Mouse (Mus musculus): ENCODE data around the gene Paf1.

Paf1 gene

GRCm38 (mm10) chr7:28370977-28371513 lies 21.7 kb upstream of the Paf1 start:
- DNase-seq (ENCODE audit: low read depth, low spot score), result no peak

GRCm38 (mm10) chr7:28371514-28371989 lies 21.2 kb upstream of the Paf1 start:
- DNase-seq (ENCODE audit: low read depth, low spot score), result peak; percentile 50

- DNase-seq (ENCODE audit: low read depth, low spot score), result peak; percentile 98
Measured at GRCm38 (mm10) chr7:28372251-28373108, 20.3 kb upstream of the Paf1 start, which contains the start of gene Plekhg2. Gene Plekhg2, minus strand, starts transcription at chr7:28372599.

- peak; percentile 96 for DNase-seq (ENCODE audit: low read depth, low spot score)
Measured at GRCm38 (mm10) chr7:28373131-28373581, 19.6 kb upstream of the Paf1 start.

GRCm38 (mm10) chr7:28373891-28374495 lies 18.8 kb upstream of the Paf1 start:
- no peak for DNase-seq (ENCODE audit: low read depth, low spot score)

- DNase-seq (ENCODE audit: low read depth, low spot score), result no peak
Measured at GRCm38 (mm10) chr7:28374647-28375046, 18.1 kb upstream of the Paf1 start.

GRCm38 (mm10) chr7:28375176-28375921 lies 17.4 kb upstream of the Paf1 start:
- peak; percentile 90 for DNase-seq (ENCODE audit: low read depth, low spot score)

GRCm38 (mm10) chr7:28376011-28376771 lies 16.6 kb upstream of the Paf1 start:
- peak; percentile 74 for DNase-seq (ENCODE audit: low read depth, low spot score)

GRCm38 (mm10) chr7:28377190-28378065 lies 15.3 kb upstream of the Paf1 start:
- DNase-seq (ENCODE audit: low read depth, low spot score), result no peak

GRCm38 (mm10) chr7:28378066-28378690 lies 14.6 kb upstream of the Paf1 start:
- peak; percentile 60 for DNase-seq (ENCODE audit: low read depth, low spot score)

GRCm38 (mm10) chr7:28378769-28379651 lies 13.7 kb upstream of the Paf1 start:
- peak; percentile 86 for DNase-seq (ENCODE audit: low read depth, low spot score)

- DNase-seq (ENCODE audit: low read depth, low spot score), result no peak
Measured at GRCm38 (mm10) chr7:28380237-28381016, 12.3 kb upstream of the Paf1 start, which contains the start of gene Zfp36. Gene Zfp36, minus strand, starts transcription at chr7:28380253.

GRCm38 (mm10) chr7:28381017-28381790 lies 11.5 kb upstream of the Paf1 start:
- peak; percentile 94 for DNase-seq (ENCODE audit: low read depth, low spot score)

GRCm38 (mm10) chr7:28381938-28382337 lies 10.8 kb upstream of the Paf1 start:
- peak; percentile 83 for DNase-seq (ENCODE audit: low read depth, low spot score)

GRCm38 (mm10) chr7:28382347-28382951 lies 10.3 kb upstream of the Paf1 start:
- DNase-seq (ENCODE audit: low read depth, low spot score), result no peak

- peak; percentile 82 for DNase-seq (ENCODE audit: low read depth, low spot score)
Measured at GRCm38 (mm10) chr7:28382981-28383396, 9.8 kb upstream of the Paf1 start.
